12 mouse cellular contexts compared by ENCODE assay signal in genomic region chr8:91242721-91243120, GRCm38 (mm10).
"Had no signal": no experiment of that assay in that cellular context is flagged by ENCODE, and none has a peak within 500 bp of the region (broad histone marks: within the 10 kb centered on the region; RNA-seq: fewer than 3 reads in every experiment).

No protein-coding gene starts in this region.

- H3K4me3 ChIP-seq: kidney, embryonic 15.5 days; left cerebral cortex, adult 2 months; liver, embryonic 13.5 days; midbrain, embryonic 10.5 days; neural tube, embryonic 13.5 days had no signal

- H3K27me3 ChIP-seq: kidney, embryonic 15.5 days; liver, embryonic 13.5 days; neural tube, embryonic 13.5 days had no signal

- H3K4me2 ChIP-seq: kidney, embryonic 15.5 days; liver, embryonic 13.5 days; neural tube, embryonic 13.5 days had no signal

- DNase-seq: kidney, adult 2 months; kidney, postnatal 10 days; kidney, postnatal 36 days; layer of hippocampus, postnatal 36 days; liver, embryonic 13.5 days; lung, adult 2 months; lung, postnatal 4 days; midbrain, embryonic 14.5 days had no signal

- H3K9me3 ChIP-seq: kidney, embryonic 15.5 days; liver, embryonic 13.5 days; midbrain, embryonic 10.5 days; neural tube, embryonic 13.5 days had no signal

- H3K9ac ChIP-seq: kidney, embryonic 15.5 days; liver, embryonic 13.5 days; neural tube, embryonic 13.5 days had no signal

- H3K4me1 ChIP-seq: kidney, embryonic 15.5 days; liver, embryonic 13.5 days had no signal

- H3K27ac ChIP-seq: kidney, embryonic 15.5 days; left cerebral cortex, adult 2 months; liver, embryonic 13.5 days; midbrain, embryonic 10.5 days; neural tube, embryonic 13.5 days had no signal

- H3K36me3 ChIP-seq: liver, embryonic 13.5 days; midbrain, embryonic 10.5 days; neural tube, embryonic 13.5 days had no signal
